Mouse (Mus musculus): Measurements from ENCODE around the gene Rcc1. TPM values are rescaled to one million over a fixed set of nuclear protein-coding genes. Genes with fewer than 3 reads are reported as not detected.

Rcc1 gene
- total and polyA plus RNA-seq, 3 experiments: 93.6 to 149 (median 148) TPM

- in situ Hi-C loops (cut with MboI; ENCODE audit: low pct_ligation_motif_present, low pct_unique_long_range_greater_than_20kb, low sequenced_read_pairs): no loop called here
- DNase-seq (ENCODE audit: extremely low read depth): no peak
- H3K27ac ChIP-seq (ENCODE audit: insufficient read depth, low read depth): no peak overlapping the region
- no peaks in the 10 kb centered on the region for H3K27me3 ChIP-seq (replicated peaks)
- peaks cover 16 to 39% of the 10 kb centered on the region in 2 experiments for H3K4me1 ChIP-seq (ENCODE audit: control insufficient read depth in 1 of 2, insufficient read depth in 2 of 2)
- H3K79me2 ChIP-seq (replicated peaks; ENCODE audit: control insufficient read depth, extremely low read depth, insufficient read depth, poor library complexity, severe bottlenecking): peaks cover 78% of the 10 kb centered on the region
- no peak overlapping the region for H3K4me3 ChIP-seq (replicated peaks in 1 of 3; ENCODE audit: low read depth in 2 of 3, low read length in 2 of 3, poor library complexity in 1 of 3)
- no peaks in the 10 kb centered on the region for H3K9me3 ChIP-seq (replicated peaks; ENCODE audit: low read length)
- dilution Hi-C loops (cut with MboI; ENCODE audit: extremely low pct_ligation_motif_present, extremely low pct_unique_long_range_greater_than_20kb, low sequenced_read_pairs): no loop called here
- no peak overlapping the region for H3K4me2 ChIP-seq (ENCODE audit: insufficient read depth, low read depth, poor library complexity, severe bottlenecking)
- no peak for TF ChIP-seq ELF1 (IDR thresholded peaks at IDR 0.05; ENCODE audit: low read depth, low read length)
- TF ChIP-seq KAT2A (IDR thresholded peaks at IDR 0.05; ENCODE audit: insufficient replicate concordance, low read length): no peak
- no peak for TF ChIP-seq GABPA (IDR thresholded peaks at IDR 0.05; ENCODE audit: insufficient replicate concordance, low read depth, low read length)
- TF ChIP-seq MAX (IDR thresholded peaks at IDR 0.05; ENCODE audit: low read length): no peak
- TF ChIP-seq ZMIZ1 (IDR thresholded peaks at IDR 0.05; ENCODE audit: low read depth, low read length): no peak
- H3K36me3 ChIP-seq (replicated peaks in 1 of 2; ENCODE audit: control insufficient read depth in 1 of 2, insufficient read depth in 1 of 2, low read length in 1 of 2): peaks cover 30 to 63% of the 10 kb centered on the region in 2 experiments
- H3K9ac ChIP-seq (ENCODE audit: insufficient read depth, low read depth): no peak overlapping the region
These were observed 12.0 kb downstream of the Rcc1 start for GRCm38 (mm10) chr4:132341451-132341850.

- no peak overlapping the region for H3K27ac ChIP-seq (ENCODE audit: insufficient read depth, low read depth)
- peaks cover 52 to 87% of the 10 kb centered on the region in 2 experiments for H3K36me3 ChIP-seq (replicated peaks in 1 of 2; ENCODE audit: control insufficient read depth in 1 of 2, insufficient read depth in 1 of 2, low read length in 1 of 2)
- no peaks in the 10 kb centered on the region for H3K9me3 ChIP-seq (replicated peaks; ENCODE audit: low read length)
- H3K4me1 ChIP-seq (ENCODE audit: control insufficient read depth in 1 of 2, insufficient read depth in 2 of 2): peaks cover 14 to 30% of the 10 kb centered on the region in 2 experiments
- no peak overlapping the region for H3K4me3 ChIP-seq (replicated peaks in 1 of 3; ENCODE audit: low read depth in 2 of 3, low read length in 2 of 3, poor library complexity in 1 of 3)
- H3K9ac ChIP-seq (ENCODE audit: insufficient read depth, low read depth): no peak overlapping the region
- in situ Hi-C loops (cut with MboI; ENCODE audit: low pct_ligation_motif_present, low pct_unique_long_range_greater_than_20kb, low sequenced_read_pairs): loop anchor here (5.0 kb wide), 1 partner anchor 37 kb away; the partner anchor contains the start of gene Rab42
- peaks cover 69% of the 10 kb centered on the region for H3K79me2 ChIP-seq (replicated peaks; ENCODE audit: control insufficient read depth, extremely low read depth, insufficient read depth, poor library complexity, severe bottlenecking)
- dilution Hi-C loops (cut with MboI; ENCODE audit: extremely low pct_ligation_motif_present, extremely low pct_unique_long_range_greater_than_20kb, low sequenced_read_pairs): no loop called here
- H3K27me3 ChIP-seq (replicated peaks): no peaks in the 10 kb centered on the region
- no peak for TF ChIP-seq CHD1 (IDR thresholded peaks at IDR 0.05; ENCODE audit: low read depth, low read length)
- no peak for TF ChIP-seq NRF1 (IDR thresholded peaks at IDR 0.05; ENCODE audit: low read depth, low read length)
- no peak for TF ChIP-seq USF2 (conservative IDR thresholded peaks at IDR 0.05; ENCODE audit: low read depth, low read length)
- TF ChIP-seq ZMIZ1 (IDR thresholded peaks at IDR 0.05; ENCODE audit: low read depth, low read length): no peak
- no peak for TF ChIP-seq MAX (IDR thresholded peaks at IDR 0.05; ENCODE audit: low read length)
- no peak for TF ChIP-seq MXI1 (IDR thresholded peaks at IDR 0.05; ENCODE audit: low read depth, low read length)
- TF ChIP-seq RAD21 (IDR thresholded peaks at IDR 0.05; ENCODE audit: low read depth, low read length): no peak
- no peak for TF ChIP-seq IRF4 (IDR thresholded peaks at IDR 0.05; ENCODE audit: low read depth, low read length)
- no peak for TF ChIP-seq HCFC1 (IDR thresholded peaks at IDR 0.05; ENCODE audit: low read depth, low read length)
- TF ChIP-seq MAZ (IDR thresholded peaks at IDR 0.05; ENCODE audit: low read depth, low read length): no peak
- no peak for TF ChIP-seq ZNF384 (IDR thresholded peaks at IDR 0.05; ENCODE audit: low read depth, low read length)
- TF ChIP-seq USF1 (IDR thresholded peaks at IDR 0.05; ENCODE audit: low read depth, low read length): no peak
- TF ChIP-seq TBP (conservative IDR thresholded peaks at IDR 0.05; ENCODE audit: low read depth, low read length): no peak
- no peak for TF ChIP-seq CTCF (conservative IDR thresholded peaks at IDR 0.05 in 1 of 2, IDR thresholded peaks at IDR 0.05 in 1 of 2; ENCODE audit: low read depth in 2 of 2, low read length in 2 of 2)
- TF ChIP-seq BHLHE40 (IDR thresholded peaks at IDR 0.05; ENCODE audit: low read depth, low read length): no peak
- no peak for TF ChIP-seq SIN3A (IDR thresholded peaks at IDR 0.05; ENCODE audit: low read length)
- no peak overlapping the region for H3K4me2 ChIP-seq (ENCODE audit: insufficient read depth, low read depth, poor library complexity, severe bottlenecking)
- DNase-seq (ENCODE audit: extremely low read depth): no peak
These were observed 14.5 kb downstream of the Rcc1 start for GRCm38 (mm10) chr4:132338943-132339342.

Measured in CH12.LX (cell line).